Mouse (Mus musculus) cerebellum, postnatal 10 days (tissue): ENCODE data around the gene C1qtnf5.
"Not testable (repeated sequence)": the region's sequence is repeated elsewhere in the genome, so short reads cannot be mapped to it uniquely, and the experiment has no call there.

ENCODE experiments used
- DNase-seq, 2 experiments: peaks; one replicate each; pipeline ENCODE4 v3.0.0; 2021; ENCODE audit warnings: mixed read lengths in 2 of 2

C1qtnf5 gene

DNA sequence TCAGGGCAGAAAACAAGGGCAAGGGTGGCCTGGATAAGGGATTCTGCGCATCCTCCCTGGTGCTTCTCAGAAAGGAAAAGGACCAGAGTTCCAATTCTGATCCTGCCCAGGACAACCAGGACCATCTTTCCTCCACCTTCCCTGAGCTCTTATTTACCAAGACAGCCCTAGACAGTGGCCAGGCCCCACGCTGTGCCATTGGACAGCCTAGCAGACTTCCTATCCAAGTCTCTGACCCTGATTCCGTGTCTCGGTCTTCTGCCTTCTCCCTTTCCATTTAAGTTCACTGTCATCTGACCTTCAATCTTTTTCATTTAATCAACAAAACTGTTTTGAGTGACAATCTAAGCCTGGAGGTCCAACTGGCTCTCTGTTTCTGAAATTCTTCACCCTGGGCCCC, 449 bp upstream of the C1qtnf5 start:
- DNase-seq, result peak; percentile 73 to 80

DNA sequence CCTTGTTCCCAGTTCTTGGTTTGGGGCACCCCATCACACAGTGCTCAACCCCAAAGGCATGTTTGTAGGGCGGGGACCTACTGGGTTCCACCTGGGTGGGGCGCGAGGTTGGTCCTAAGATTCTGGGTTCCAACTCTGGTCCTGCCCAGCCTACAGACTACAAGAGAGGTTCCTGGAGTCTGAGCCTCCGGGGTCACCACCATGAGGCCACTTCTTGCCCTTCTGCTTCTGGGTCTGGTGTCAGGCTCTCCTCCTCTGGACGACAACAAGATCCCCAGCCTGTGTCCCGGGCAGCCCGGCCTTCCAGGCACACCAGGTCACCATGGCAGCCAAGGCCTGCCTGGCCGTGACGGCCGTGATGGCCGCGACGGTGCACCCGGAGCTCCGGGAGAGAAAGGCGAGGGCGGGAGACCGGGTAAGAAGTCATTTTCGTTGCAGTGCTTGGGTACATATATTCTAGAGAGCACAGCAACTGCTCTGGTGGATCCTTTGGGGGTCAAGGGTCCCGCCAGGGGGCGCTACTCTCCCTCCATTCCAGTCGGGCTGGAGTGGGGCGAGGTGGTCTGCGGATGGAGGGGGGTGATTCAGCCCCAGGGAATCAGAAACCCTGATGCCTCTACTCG, 623 bp downstream of the C1qtnf5 start:
- peak; percentile 81 to 86 for DNase-seq

DNA sequence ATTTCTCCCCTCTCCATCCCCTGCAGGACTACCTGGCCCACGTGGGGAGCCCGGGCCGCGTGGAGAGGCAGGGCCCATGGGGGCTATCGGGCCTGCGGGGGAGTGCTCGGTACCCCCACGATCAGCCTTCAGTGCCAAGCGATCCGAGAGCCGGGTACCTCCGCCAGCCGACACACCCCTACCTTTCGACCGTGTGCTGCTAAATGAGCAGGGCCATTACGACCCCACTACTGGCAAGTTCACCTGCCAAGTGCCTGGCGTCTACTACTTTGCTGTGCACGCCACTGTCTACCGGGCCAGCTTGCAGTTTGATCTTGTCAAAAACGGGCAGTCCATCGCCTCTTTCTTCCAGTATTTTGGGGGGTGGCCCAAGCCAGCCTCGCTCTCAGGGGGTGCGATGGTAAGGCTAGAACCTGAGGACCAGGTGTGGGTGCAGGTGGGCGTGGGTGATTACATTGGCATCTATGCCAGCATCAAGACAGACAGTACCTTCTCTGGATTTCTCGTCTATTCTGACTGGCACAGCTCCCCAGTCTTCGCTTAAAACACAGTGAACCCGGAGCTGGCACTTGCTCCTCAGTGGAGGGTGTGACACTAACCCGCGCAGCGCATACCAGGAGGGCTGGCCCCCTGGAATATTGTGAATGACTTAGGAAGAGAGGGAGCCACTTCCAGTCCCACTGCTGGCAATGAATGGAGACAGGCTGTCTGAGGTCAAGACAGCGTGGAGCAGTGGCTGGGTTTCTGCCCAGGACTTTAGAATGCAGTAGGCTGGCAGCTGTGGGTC, 1.4 kb downstream of the C1qtnf5 start:
- DNase-seq, result peak; percentile 44 to 50

DNA sequence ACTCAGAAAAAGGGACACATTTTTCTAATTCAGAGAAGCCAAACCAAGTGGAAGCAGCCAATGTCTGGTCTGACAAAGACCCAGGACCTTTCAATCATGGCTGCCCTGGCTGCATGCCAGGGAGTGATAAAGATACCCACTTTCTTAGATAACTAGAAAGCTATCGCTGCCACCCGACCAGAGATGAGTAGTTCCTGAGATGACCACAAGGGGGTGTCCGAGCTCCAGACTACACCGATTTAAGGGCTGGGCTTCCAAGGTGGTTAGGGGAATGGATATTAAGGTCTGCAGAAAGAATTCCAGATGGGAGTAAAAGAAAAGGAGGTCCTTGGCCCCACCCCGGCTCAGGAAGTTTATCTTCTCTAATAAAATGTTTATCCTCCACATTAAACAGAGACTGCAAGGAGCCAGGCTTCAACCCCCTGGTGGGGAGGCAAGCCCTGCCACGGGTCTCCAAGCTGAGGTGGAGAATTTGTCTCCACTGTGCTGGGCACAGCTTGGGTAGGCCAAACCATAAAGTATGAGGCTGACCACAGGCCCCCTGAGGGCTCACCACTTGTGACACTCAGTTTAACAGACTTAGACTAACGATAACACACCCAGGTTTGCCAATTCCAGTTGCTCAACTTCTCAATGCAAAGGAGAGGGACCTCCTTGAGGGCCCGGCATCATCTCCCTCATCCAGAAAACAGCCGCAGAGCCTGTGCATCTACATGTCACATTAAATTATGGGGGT, 2.5 kb downstream of the C1qtnf5 start:
- DNase-seq, result peak; percentile 89 to 93

DNA sequence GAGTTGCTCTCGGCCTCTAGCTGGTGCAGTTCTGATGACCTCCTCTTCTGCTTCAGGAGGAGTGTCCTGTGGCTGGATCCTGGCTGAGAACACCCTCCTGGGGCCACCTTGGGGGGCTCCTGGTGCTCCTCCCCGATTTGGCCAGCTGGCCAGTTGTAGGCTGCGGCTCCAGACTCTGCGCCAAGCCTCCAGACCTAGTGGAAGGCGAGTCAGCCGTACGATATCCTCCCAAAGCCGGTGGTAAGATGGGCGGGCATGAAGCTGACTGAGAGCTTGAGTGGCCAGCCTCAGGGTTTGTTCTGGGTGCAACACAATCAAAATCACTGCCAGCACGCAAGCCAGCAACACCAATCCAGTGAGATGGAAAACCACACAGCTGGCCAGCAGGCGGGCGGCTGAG, 4.9 kb downstream of the C1qtnf5 start:
- DNase-seq, result not testable (repeated sequence)

DNA sequence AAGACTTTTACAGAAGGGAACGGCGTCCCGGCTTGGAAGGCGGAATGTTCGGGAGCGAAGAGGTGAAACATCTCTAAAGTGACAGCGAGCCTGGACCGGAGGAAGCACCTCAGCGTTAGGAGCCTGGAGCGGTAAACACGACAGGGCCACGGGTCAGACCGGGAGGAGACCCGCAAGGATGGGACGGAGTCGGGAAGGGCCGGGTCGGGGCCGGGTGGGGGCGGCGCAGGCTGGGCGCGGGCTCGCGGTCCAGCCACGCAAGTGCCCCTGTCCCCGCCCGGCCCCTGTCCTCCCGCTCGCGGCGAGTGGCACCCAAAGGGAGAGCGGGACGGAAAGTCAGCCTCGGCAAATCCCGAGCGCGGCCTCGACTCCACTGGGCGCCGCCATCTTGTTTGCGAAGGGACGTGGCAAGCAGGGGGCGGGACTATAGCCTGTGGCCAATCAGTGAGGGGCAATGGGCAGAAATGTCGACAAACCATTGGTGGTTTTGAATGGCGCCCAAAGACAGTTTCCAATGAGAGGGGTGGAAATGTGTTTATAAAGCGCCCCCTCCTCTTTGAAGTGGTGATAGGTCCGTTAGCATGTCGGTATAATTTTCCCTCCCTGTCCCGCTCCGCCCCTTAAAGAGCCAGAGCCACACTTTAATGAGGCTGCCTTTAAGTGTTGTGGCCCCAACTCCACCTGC, 6.2 kb downstream of the C1qtnf5 start, which contains the start of the genes Gm49380 and Rnf26:
Gene Gm49380, minus strand, starts transcription at position 396 of the 685 bp plus-strand sequence.
Gene Rnf26, minus strand, starts transcription at position 413 of the 685 bp plus-strand sequence.
- peak; percentile 99 for DNase-seq

DNA sequence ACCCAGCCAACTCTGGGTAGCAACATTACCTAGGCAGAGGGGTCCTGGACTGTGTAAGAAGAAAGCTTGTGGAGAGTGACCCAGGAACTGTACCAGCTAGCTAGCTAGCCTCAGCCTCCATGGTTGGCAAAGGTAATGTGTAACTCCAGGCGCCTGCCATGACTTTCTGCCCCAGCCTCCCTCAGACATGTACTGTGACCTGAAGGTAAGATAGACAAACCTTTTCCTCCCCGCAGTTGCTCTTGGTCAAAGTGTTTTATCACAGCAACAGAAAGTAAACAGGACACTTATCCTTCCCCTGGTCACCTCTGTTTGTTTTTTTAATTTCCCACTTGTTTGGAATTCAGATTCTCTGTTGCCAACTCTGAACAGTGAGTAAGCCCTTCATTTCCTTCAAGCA, 7.4 kb downstream of the C1qtnf5 start:
- no peak for DNase-seq

DNA sequence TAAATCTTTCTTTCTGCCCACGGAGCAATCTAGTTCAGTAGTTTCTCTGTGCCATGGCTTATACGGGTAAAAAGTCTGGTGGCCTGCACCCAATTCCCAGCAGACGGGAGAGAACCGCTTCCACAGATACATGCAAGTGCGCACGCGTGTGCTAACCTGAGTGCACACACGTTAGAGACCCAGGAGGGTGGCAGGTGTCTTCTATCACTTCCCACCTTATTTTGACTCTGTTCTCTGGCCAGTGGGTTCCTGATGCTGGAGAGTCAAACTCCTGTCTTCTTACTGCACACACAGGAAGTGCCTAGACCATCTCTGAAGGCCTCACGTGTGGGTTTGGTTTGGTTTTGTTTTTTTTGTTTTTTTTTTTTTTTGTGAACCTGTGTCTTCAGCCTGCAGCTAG, 8.6 kb downstream of the C1qtnf5 start:
- DNase-seq, result no peak

DNA sequence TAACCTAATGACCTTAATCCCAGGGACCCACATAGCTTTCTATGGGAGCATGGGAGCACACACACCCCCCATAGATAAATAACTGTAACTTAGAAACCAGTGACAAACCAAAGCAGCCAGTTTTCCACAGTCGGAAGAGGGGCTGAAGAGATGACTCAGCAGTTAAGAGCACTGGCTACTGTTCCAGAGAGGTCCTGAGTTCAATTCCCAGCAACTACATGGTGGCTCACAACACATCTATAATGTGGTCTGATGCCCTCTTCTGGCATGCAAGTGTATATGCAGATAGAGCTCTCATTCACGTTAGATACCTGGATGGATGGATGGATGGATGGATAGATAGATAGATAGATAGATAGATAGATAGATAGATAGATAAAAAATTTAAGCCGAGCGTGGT, 9.1 kb downstream of the C1qtnf5 start:
- no peak for DNase-seq

DNA sequence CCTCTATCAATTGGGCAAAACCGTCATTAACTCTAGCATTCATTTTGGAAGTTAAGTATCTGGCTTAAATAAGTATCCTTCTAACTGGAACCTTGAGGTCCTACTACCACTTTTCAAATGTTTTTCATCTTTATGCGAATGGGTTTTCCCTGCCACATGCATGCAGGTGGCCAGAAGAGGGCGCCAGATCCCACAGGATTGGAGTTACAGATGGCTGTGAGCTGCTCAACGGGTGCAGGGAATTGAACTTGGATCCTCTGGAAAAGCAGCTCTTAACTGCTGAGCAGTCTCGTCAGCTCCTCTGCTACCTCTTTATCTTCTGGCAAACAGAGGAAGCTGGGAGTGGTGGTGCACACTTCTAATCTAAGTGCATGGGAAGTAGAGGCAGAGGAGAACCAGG, 12.0 kb downstream of the C1qtnf5 start:
- peak; percentile 64 to 65 for DNase-seq

DNA sequence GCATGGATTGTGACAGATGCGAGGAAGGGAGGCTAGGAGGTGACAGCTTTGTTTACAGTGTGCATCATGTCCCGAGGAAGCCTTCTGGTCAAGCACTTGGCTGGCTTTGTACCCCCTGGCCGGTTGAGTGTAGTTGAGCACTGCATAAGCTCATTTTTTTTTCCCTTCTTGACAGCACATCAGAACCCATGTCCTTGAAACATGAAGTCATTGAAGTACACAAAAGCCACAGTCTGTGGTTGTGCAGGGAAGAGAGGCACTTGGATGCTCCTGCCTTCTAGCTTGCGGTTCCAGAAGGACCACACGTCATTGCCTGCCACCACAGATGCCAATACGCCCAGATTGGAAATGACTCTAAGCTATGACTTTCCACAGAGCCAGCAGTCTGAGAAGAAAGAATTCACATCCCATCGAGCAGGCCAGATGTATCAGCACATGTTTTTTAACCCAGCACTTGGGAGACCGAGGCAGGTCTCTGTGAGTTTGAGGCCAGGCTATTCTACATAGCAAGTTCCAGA, 13.0 kb downstream of the C1qtnf5 start:
- DNase-seq, result no peak

DNA sequence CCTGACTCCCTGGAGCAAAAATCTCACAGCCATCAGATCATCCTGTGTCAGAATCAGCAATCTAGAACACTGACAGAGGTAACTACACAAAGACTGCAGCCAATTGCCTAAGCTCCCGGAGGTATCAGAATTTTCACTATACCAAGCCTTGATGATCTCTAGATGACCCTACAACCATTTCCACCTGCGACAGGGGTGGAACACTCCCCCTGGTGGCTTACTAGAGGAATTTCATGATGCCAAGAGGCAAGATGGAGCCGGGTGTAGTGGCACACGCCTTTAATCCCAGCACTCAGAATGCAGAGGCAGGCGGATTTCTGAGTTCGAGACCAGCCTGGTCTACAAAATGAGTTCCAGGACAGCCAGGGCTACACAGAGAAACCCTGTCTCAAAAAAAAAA, 17.3 kb downstream of the C1qtnf5 start:
- peak; percentile 16 to 53 for DNase-seq

DNA sequence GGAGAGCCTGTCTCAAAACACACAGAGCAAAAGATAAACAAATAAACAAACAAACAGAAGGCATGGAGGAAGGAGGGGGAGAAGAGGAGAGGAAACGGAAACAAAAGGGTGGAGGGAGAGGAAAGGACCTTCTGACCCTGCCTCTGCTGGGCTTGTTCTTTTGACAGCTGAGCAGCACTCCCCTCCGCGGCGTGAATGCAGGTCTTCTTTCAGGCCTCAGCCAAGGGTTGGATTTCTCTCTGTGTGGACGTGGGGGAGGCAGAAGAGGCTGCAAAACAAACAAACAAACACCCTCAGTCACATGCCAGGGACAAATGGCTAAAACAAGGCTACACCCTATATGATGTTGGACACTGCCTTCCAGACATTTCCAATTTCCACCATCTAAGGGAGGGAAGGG, 18.0 kb downstream of the C1qtnf5 start:
- no peak for DNase-seq

DNA sequence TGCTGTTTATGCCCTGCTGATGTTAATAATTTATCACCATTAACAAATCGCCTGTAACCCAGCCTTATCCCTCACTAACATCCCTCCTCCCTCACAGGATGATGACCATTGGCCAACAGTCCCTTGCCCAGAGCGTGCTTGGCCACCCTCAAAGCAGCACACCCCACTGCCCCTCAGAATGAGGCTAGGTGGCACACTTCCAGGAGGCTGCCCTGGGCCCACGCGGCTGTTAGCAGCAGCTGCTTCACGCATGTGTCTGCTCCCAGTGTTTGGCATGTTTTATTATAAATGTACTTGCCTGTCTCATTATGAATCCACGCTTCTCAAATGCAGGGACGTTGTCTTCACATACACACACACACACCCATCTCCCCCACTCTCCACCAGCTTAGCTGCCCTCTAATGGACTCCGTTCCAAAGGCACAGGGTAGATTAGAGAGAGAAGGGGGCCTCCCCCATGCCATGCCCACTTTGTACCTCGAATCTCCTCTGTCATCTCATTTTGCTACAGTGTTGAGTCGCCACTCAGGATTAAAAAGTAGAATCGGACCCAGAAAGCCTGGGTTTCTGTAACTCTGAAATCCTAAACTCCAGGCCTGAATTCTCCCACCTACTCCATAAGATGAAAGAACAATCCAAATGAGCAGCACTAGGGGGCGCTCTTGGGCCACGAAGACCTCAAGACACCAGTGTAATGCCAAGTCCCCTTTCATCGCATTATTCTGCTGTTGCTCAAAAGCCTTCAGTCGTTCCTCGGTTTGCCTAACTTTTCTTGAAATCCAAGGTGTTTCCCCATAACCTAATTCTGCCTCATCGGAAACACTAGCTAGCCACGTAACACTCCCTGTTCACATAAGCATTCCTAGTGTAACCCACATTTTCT, 18.7 kb downstream of the C1qtnf5 start:
- DNase-seq, result peak; percentile 93 to 95

DNA sequence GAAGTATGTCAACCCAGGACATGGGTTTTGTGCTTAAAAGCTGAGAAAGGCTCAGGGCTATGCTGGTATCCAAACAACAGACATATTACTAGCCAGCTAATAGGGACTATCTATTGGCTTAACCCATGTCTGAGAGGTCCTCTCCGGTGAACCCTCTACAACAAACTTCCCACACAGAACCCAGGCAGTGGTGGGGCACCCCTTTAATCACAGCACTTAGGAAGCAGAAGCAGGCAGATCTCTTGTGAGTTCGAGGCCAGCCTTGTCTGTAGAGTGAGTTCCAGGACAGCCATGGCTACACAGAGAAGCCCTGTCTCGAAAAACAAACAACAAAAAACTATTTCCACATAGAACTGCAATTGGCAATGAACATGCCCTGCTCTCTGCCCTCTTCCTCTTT, 19.7 kb downstream of the C1qtnf5 start:
- DNase-seq, result no peak

DNA sequence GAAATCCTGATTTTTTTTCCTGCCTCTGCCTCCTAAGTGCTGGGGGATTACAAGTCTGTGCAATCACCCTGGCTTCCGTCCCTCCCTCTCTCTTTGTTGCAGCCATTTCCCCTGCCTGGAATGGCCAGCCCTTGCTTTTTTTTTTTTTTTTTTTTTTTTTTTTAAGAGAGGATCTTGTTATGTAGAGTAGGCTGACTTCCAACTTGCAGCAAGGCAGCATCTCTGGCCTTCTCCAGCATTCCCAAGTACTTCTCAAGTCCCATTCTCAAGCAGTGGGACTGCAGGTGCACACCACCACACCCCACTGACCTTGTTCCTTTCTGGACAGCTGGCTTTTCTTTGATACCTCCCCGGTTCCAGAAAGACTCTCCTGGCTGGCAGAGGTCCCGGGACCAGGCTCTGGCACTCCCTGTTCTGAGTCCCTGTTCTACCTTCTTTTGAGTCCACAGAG, 20.3 kb downstream of the C1qtnf5 start:
- no peak for DNase-seq

DNA sequence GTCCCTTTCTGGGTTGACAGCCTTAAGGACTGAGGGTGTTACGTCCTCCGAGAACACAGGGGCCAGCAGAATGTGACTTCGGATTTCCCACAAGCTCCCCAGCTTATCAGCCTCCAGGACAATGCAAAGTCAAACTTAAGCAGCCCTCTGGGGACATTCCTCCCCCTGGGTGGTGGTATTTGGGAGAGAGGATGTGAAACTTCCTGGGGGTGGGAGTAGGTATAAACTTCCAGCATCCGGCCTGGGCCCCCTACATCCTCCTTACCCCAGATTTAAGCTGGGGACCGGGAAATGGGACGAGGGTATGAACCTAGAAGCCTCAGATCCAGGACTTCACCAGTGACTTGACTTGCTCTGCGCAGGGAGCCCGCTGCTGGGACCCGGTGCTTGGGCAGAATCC, 22.6 kb downstream of the C1qtnf5 start:
- DNase-seq, result no peak

DNA sequence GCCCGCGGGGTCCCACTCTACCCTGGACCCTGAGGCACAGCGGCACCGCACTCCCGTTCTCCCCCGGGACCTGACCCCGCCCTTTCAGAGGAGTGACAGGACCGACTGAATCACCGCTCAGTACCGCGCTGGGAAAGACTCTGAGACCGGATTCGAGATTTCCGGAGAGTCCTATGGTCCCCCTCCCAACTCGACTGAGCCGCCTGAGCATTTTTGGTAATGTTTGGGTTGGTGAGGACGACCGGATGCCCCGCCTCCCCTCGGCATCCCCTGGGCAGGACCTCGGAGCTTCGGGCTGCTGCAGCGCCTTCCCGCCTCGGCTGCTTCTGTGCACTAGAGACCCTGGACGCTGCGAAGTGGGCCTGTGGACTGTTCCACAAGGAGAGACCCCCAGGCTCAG, 23.0 kb downstream of the C1qtnf5 start:
- peak in 1 of 2 experiments; percentile 48 for DNase-seq

DNA sequence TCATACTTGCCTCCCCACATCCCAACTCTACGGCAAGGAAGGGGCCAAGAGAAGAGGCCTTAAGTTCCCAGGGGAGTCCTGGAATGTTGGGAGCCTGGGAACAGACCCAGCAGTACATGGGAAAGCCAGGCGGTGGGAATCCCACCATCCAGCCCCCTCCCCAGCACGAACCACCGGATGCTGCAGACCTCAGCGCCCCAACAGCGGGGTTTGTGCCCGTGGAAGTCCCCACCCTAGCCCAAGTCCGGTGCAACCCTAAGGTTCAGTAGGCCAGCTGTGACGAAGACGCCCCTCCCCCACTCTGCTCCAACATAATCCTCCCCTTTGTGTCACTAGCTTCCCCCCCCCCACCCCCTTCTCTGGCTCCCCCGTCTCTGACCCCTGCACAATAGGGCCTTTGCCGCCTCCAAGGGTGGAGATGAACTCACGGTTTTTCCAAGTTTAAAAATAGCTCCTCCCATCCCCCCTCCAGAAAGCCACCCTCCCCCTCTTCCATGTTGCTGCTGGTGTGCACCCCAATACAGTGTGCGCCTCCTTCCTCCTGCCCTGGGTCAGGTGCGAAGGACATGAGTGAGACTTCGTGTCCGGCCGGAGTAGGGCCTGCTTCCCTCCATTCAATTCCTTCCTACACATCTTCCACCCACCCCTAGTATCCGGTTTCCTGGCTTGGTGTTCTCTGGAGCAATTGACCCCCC, 23.7 kb downstream of the C1qtnf5 start:
- DNase-seq, result peak in 1 of 2 experiments; percentile 37

DNA sequence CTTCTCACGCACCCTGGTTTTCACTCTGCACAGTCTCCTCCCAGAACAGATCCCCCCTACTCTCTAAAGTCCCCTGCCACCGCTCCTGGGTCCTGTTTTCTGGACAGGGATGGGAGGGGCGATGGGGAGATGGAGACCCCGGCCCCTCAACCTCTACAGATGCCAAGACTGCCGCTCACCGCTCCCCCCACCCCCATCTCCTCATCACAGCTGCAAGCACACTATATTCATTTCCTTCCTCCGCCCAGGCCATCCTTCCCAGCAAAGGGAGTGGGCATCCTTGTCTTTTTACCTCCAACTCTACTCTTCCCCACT, 24.2 kb downstream of the C1qtnf5 start:
- no peak for DNase-seq

DNA sequence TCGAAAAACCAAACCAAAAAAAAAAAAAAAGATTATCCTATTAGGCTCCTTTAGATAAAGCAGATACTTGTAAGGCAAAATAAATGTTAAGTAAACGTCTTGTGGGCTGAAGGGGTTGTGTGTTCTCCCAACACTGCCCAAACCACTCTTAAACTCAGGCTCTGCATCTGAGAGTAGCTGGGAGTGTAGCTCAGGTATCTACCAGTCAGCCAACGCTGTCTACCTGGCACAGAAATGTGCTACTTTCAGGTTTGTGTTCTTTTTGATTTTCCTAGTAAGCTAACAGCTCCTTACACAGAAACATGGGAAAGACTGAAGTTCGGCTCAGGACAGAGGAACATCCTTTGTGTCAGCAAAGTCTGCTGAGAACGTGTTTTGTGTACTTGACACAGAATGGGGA, 25.2 kb downstream of the C1qtnf5 start:
- DNase-seq, result no peak
